Comparison of ENCODE assay signal across 8 mouse cellular contexts in genomic region chr6:73249049-73249422, GRCm38 (mm10). TPM values are rescaled to one million over a fixed set of nuclear protein-coding genes. Genes with fewer than 3 reads are reported as not detected.
A peak's percentile ranks its signal among the peaks of the same experiment; 100 is the strongest.
DNase-seq lines count a peak whose midpoint lies in the region; ATAC-seq and TF ChIP-seq lines count a peak whose summit lies in the region.

No protein-coding gene starts in this region.

- TF ChIP-seq CTCF in liver, embryonic 14.5 days (IDR thresholded peaks at IDR 0.05; ENCODE audit: low read depth), result no peak

- no peaks in the 10 kb centered on the region for H3K9me3 ChIP-seq in embryonic facial prominence, embryonic 15.5 days (replicated peaks)
- no peaks in the 10 kb centered on the region for H3K9me3 ChIP-seq in liver, embryonic 14.5 days (ENCODE audit: control insufficient read depth, low read length)
- H3K9me3 ChIP-seq in stomach, embryonic 14.5 days (ENCODE audit: control insufficient read depth, low read depth, low read length), result no peaks in the 10 kb centered on the region

- WGBS in embryonic facial prominence, embryonic 15.5 days, result 5% methylated on average over 12 of the region's 12 CpGs
- 2% methylated on average over 12 of the region's 12 CpGs for WGBS in liver, embryonic 14.5 days (ENCODE audit: insufficient replicate concordance)
- 3% methylated on average over 12 of the region's 12 CpGs for WGBS in stomach, embryonic 14.5 days

- peak overlapping the region; percentile 96 for H3K4me3 ChIP-seq in embryonic facial prominence, embryonic 15.5 days (replicated peaks)
- H3K4me3 ChIP-seq in liver, embryonic 14.5 days (ENCODE audit: insufficient read depth in 1 of 2, low read depth in 2 of 2, low read length in 2 of 2), result peak overlapping the region; percentile 81 to 89
- peak overlapping the region; percentile 66 for H3K4me3 ChIP-seq in stomach, embryonic 14.5 days (ENCODE audit: low read depth, low read length)

- peak overlapping the region; percentile 89 for H3K9ac ChIP-seq in embryonic facial prominence, embryonic 15.5 days
- peak overlapping the region; percentile 91 for H3K9ac ChIP-seq in liver, embryonic 14.5 days (replicated peaks)
- H3K9ac ChIP-seq in stomach, embryonic 14.5 days (replicated peaks; ENCODE audit: low read depth, low read length), result peak overlapping the region; percentile 60

- no peak for ATAC-seq in embryonic facial prominence, embryonic 15.5 days (ENCODE audit: insufficient number of reproducible peaks, low FRiP score, low TSS enrichment, low read depth)
- ATAC-seq in liver, embryonic 14.5 days (ENCODE audit: insufficient read depth), result peak; percentile 16; the same call in 1 of the 2 replicates
- ATAC-seq in stomach, embryonic 14.5 days (ENCODE audit: insufficient number of reproducible peaks, insufficient read depth, low FRiP score, low read depth), result no peak

- H3K4me2 ChIP-seq in embryonic facial prominence, embryonic 15.5 days (replicated peaks), result peak overlapping the region; percentile 72
- peak overlapping the region; percentile 76 for H3K4me2 ChIP-seq in liver, embryonic 14.5 days (ENCODE audit: low read depth)
- H3K4me2 ChIP-seq in stomach, embryonic 14.5 days (replicated peaks; ENCODE audit: low read depth, low read length), result peak overlapping the region; percentile 56

- no peaks in the 10 kb centered on the region for H3K27me3 ChIP-seq in embryonic facial prominence, embryonic 15.5 days
- no peaks in the 10 kb centered on the region for H3K27me3 ChIP-seq in liver, embryonic 14.5 days (ENCODE audit: control insufficient read depth, insufficient read depth, low read length)
- no peaks in the 10 kb centered on the region for H3K27me3 ChIP-seq in stomach, embryonic 14.5 days (ENCODE audit: control insufficient read depth, insufficient read depth, low read length)

- H3K4me1 ChIP-seq in embryonic facial prominence, embryonic 15.5 days, result peaks cover 12% of the 10 kb centered on the region
- peaks cover 5 to 21% of the 10 kb centered on the region in 2 experiments; a peak in 2 of 4 replicates for H3K4me1 ChIP-seq in liver, embryonic 14.5 days (replicated peaks; ENCODE audit: control insufficient read depth in 2 of 2, insufficient read depth in 2 of 2, low read length in 1 of 2)
- peaks cover 8% of the 10 kb centered on the region for H3K4me1 ChIP-seq in stomach, embryonic 14.5 days (ENCODE audit: control insufficient read depth, insufficient read depth, low read length)

- TF ChIP-seq EP300 in liver, embryonic 14.5 days (IDR thresholded peaks at IDR 0.05; ENCODE audit: low read depth), result no peak

- H3K27ac ChIP-seq in embryonic facial prominence, embryonic 15.5 days (replicated peaks), result no peak overlapping the region
- H3K27ac ChIP-seq in liver, embryonic 14.5 days, result no peak overlapping the region
- no peak overlapping the region; the same call in 1 of the 2 replicates for H3K27ac ChIP-seq in stomach, embryonic 14.5 days (ENCODE audit: low read length)

- peak; percentile 16 for DNase-seq in embryo, embryonic 10 days (ENCODE audit: low spot score)
- DNase-seq in embryo, embryonic 9.5 days (ENCODE audit: extremely low spot score), result no peak
- DNase-seq in adrenal gland, adult 8-10 months, result peak; percentile 14
- DNase-seq in induced T-regulatory cell, adult 2 months (ENCODE audit: low read depth), result peak; percentile 45
- DNase-seq in liver, embryonic 14.5 days (ENCODE audit: low read depth in 3 of 3, low spot score in 3 of 3), result peak in 1 of 3 experiments; percentile 36
- DNase-seq in urinary bladder, postnatal 10 days (ENCODE audit: low spot score), result no peak

- H3K36me3 ChIP-seq in embryonic facial prominence, embryonic 15.5 days, result no peaks in the 10 kb centered on the region
- no peaks in the 10 kb centered on the region for H3K36me3 ChIP-seq in liver, embryonic 14.5 days (replicated peaks; ENCODE audit: control insufficient read depth, insufficient read depth, low read depth)
- H3K36me3 ChIP-seq in stomach, embryonic 14.5 days (ENCODE audit: control insufficient read depth, insufficient read depth, low read length), result no peaks in the 10 kb centered on the region

RNA-seq across cellular contexts. Expression of gene Suclg1, which starts 0.9 kb away (rescaled TPM):
- total RNA-seq in adrenal gland, adult 8-10 months (2022), result 100 to 1,000 TPM; 193 to 275 (median 235) TPM
- 143 and 151 TPM in 2 replicates for polyA plus RNA-seq in embryonic facial prominence, embryonic 15.5 days (2015; fragmentation: Nextera tagmentation; extraction: Ambion mirVana)
- polyA plus RNA-seq in liver, embryonic 14.5 days (2012; rRNA removed), result 49.4 and 64.1 TPM in 2 replicates
- polyA plus RNA-seq in liver, embryonic 14.5 days (2014; fragmentation: Nextera tagmentation; extraction: Ambion mirVana), result 126 and 135 TPM in 2 replicates
- 170 and 179 TPM in 2 replicates for polyA plus RNA-seq in stomach, embryonic 14.5 days (2014; fragmentation: Nextera tagmentation; extraction: Ambion mirVana)

RNA-seq across cellular contexts. Expression of gene Dnah6, which starts 27.6 kb away (rescaled TPM):
- under 1 TPM in 2 of 4 experiments, not detected in 2; 0.06 to 0.07 TPM for total RNA-seq in adrenal gland, adult 8-10 months (2022)
- 0.34 and 0.61 TPM in 2 replicates for polyA plus RNA-seq in embryonic facial prominence, embryonic 15.5 days (2015; fragmentation: Nextera tagmentation; extraction: Ambion mirVana)
- 0.01 TPM in 2 replicates for polyA plus RNA-seq in liver, embryonic 14.5 days (2012; rRNA removed)
- polyA plus RNA-seq in liver, embryonic 14.5 days (2014; fragmentation: Nextera tagmentation; extraction: Ambion mirVana), result 0.01 TPM in 1 of 2 replicates, not detected in the other
- polyA plus RNA-seq in stomach, embryonic 14.5 days (2014; fragmentation: Nextera tagmentation; extraction: Ambion mirVana), result 0.04 and 0.09 TPM in 2 replicates

Comparison
In these comparisons a context has a peak if more than half of its experiments do, and no peak if none do; other contexts are left out.
1. DNase-seq: peak in embryo, embryonic 10 days (single experiment), adrenal gland, adult 8-10 months (single experiment) and induced T-regulatory cell, adult 2 months (single experiment); none in embryo, embryonic 9.5 days (single experiment) and urinary bladder, postnatal 10 days (single experiment).
2. Peak in every context shown above with its lines, with median percentiles within 50 percentile points of each other: H3K4me2 ChIP-seq, H3K4me3 ChIP-seq and H3K9ac ChIP-seq.